Mouse (Mus musculus) cortical plate, adult 2 months (tissue): ENCODE measurements around the gene Igfbpl1.

Experiments
- CTCF ChIP-seq: fragments of 200-500 bp; IDR thresholded peaks from 2 replicates; pipeline ENCODE4 v1.5.1; 2011; ENCODE audit warnings: mild to moderate bottlenecking, control low read depth, low read length; ENCODE audit not compliant: insufficient read depth; ENCODE audit errors: extremely low read depth
- POLR2A ChIP-seq: fragments of 200-500 bp; IDR thresholded peaks from 2 replicates; pipeline ENCODE4 v1.6.1; 2011; ENCODE audit warnings: mild to moderate bottlenecking, low read length, control low read depth; ENCODE audit not compliant: insufficient read depth; ENCODE audit errors: extremely low read depth

GRCm38 (mm10) chr4:45767891-45768558, 58.7 kb downstream of the Igfbpl1 start:
- TF ChIP-seq CTCF, result no peak
- TF ChIP-seq POLR2A, result no peak
